Mouse (Mus musculus): ENCODE measurements around the gene Uggt1.

Gene Uggt1

GRCm38 (mm10) chr1:36257276-36257675 lies 12.8 kb upstream of the Uggt1 start:
- DNase-seq (ENCODE audit: low spot score): no peak

DNA sequence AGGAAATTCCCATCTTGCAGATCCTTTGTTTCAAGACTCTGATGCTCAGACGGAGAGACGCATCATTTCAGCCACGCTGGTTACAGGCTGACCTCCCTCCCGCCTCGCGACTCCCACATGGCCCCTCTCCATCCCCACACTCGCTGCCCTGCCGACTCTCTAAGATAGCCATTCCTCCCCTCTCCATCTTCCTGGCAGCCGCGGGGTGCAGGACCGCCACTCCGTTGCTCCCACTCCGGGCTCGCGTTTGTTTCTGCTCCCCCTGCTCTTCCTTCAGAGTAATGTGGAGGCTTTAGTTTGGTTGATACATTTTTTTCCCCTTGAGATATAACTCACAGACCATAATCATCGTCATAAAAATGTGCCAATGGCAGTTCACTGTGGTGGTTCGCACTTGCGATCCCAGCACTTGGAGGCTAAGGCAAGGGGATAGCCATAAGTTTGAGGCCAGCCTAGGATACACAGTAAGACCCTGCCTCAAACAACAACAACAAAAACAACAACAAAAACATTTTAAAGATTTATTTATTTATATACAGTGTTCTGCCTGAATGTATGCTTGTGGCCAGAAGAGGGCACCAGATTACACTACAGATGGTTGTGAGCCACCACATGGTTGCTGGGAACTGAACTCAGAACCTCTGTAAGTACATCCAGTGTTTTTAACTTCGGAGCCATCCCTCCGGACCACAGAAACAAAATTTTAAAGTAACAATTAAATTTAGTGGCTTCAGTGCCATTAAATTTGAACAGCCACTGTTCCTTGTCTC lies 11.5 kb upstream of the Uggt1 start:
- DNase-seq (ENCODE audit: low spot score): no peak

GRCm38 (mm10) chr1:36254635-36255360 lies 10.3 kb upstream of the Uggt1 start:
- DNase-seq (ENCODE audit: low spot score): no peak

DNA sequence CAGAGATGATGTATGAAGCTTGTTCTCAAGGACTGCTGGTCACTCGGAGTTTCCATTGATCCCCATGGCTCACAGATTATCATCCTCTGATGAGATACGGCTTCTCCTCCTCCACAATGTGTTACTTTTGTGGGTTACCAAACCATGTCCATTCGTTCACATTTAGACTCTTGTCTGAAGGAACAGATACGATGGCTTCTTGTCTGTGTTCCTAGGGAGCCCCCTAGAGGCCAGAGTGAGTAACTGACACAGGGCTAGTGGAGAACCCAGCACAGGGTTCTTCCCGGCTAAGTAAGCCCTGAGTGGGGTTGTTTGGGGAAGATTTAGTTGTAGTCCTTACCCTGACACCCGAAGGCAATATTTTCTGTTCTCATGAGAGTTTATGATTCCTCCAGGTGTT lies 8.3 kb upstream of the Uggt1 start:
- no peak for DNase-seq (ENCODE audit: low spot score)

GRCm38 (mm10) chr1:36251426-36251825 lies 6.9 kb upstream of the Uggt1 start:
- DNase-seq (ENCODE audit: low spot score): no peak

DNA sequence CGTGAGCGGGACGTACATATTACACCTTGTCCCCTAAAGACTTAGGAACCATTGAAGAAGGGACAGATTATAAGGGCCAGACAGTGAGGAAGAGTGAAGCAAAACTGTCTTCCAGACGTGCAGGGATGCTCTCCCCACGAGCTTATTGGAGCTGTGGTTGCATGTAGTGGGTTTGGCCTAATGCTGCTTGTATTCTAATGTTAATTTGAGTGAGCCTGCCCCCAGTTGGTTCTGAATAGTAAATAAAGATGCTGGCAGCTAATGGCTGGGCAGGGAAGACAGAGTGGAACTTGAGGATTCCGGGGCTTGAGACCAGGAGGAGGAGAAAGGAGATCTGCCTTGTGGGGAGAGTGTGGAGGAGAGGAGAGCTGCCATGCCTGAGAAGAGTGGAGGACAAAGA lies 2.2 kb upstream of the Uggt1 start:
- DNase-seq (ENCODE audit: low spot score): no peak

- no peak for DNase-seq (ENCODE audit: low spot score)
These were observed 302 bp upstream of the Uggt1 start for GRCm38 (mm10) chr1:36244828-36245215.

DNA sequence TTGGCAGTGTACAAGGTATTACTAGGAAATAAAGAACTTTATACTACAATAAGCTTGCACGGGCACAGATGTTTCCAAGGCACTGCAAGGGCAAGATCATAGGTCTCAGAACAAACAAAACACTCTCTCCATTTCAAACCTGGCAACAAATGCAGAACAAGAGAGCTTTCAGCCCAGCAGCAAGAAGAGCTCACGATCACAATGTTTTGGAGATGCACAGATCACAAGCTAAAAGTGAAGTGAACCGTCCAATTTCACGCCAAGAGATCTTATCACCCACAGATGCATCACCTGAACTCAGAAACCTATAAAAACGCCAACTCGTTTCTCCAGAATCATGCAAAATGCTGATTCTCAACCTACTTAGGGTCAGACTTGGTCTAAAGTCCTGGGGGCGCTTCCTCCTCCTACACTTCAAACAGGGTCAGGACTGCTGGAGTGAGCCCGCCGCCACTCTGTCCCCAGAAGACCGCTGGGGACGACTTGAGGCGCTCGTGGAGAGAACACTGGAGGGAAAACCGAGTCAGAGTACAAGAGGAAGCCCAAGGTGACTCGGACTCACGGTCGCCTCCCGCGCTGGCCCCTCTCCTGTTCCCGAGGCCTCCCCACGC lies 968 bp downstream of the Uggt1 start:
- DNase-seq (ENCODE audit: low spot score): no peak

DNA sequence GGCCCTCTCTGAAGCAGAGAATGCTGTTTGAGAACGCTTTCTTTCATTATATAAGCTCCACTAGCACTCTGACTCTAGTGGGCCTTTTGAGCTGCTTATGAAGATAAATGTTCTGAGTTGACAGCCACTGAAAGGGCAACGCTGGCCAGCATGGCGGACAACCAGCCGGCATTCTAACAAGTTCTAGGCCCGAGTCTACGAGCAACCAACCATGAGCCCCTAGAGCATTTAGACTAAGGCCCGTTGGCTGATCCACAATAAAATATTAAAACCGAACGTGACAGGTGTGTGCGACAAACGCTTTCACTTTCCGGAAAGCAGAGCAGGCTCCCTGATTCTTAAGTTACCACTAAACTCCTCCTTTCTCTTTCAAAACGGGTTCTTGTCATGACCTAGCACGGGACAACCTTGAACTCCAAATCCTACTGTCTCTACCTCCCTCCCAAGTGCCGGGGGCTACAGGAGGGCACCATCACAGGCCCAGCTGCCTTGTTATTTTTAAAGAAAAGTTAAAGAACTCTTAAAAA lies 2.6 kb downstream of the Uggt1 start:
- DNase-seq (ENCODE audit: low spot score): no peak

GRCm38 (mm10) chr1:36240176-36240575 lies 4.3 kb downstream of the Uggt1 start:
- no peak for DNase-seq (ENCODE audit: low spot score)

DNA sequence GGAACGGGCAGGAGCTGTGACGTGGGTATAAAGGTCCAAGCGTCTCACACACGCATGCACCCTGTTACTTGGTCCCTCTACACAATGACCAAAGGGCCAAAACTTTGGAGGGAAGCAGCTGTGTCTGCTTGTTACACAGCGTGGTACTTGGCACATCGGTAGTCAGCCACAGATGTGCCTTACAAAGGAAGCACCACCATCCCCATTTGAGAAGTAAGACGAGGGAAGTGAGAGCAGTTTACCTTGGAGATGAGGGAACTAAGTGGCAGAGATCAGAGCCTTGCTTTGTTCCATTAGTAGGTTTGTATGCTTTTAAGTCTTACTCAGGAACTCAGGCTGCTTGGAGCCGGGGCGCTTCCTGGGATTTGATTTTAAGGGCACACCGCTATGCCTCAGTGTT lies 5.1 kb downstream of the Uggt1 start:
- DNase-seq (ENCODE audit: low spot score): no peak

DNA sequence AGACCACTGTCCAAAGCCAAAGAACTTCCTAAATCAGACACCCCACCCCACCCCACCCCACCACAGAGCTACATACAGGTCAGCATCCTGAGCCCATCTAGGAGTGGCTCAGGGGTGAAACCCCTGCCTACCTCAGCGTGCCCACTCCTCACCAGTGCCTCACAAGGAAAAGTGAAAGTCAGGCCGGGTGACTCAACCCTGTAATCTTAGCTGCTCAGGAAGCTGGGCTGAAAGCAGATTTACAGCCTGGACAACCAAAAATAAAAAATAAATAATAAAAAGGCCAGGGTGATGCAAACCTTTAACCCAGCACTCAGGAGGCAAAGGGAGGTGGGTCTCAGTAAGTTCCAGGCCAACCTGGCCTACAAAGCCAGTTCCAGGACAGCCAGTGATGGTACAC lies 8.7 kb downstream of the Uggt1 start:
- DNase-seq (ENCODE audit: low spot score): no peak

DNA sequence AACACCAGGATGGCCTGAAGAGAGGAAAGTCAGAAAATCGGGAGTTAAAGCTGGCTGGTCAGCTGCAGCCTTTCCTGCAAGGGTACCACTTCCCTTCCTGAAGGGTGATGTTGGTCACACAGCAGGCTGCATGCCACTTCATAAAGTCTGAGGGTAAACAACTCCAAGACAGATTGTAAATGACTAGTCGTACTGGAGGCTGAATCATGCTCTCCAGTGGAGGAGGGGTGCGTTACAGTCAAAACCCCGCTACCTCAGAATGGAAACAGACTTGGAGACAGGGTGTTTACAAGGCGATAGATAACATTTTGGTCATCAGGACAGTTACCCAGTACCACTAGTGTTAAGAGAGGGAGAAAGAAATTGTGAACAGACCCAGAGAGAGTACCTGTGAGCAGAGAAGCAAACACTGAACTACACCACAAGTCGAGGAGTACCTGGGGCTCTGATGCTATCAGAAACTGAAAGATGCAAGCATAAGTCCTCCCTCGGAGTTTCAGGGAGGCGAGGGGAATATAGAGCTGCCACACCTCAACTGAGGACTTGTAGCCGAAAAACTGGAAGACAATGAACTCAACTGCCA lies 9.4 kb downstream of the Uggt1 start:
- no peak for DNase-seq (ENCODE audit: low spot score)

- DNase-seq (ENCODE audit: low spot score): no peak
These were observed 11.3 kb downstream of the Uggt1 start for GRCm38 (mm10) chr1:36233218-36233617.

DNA sequence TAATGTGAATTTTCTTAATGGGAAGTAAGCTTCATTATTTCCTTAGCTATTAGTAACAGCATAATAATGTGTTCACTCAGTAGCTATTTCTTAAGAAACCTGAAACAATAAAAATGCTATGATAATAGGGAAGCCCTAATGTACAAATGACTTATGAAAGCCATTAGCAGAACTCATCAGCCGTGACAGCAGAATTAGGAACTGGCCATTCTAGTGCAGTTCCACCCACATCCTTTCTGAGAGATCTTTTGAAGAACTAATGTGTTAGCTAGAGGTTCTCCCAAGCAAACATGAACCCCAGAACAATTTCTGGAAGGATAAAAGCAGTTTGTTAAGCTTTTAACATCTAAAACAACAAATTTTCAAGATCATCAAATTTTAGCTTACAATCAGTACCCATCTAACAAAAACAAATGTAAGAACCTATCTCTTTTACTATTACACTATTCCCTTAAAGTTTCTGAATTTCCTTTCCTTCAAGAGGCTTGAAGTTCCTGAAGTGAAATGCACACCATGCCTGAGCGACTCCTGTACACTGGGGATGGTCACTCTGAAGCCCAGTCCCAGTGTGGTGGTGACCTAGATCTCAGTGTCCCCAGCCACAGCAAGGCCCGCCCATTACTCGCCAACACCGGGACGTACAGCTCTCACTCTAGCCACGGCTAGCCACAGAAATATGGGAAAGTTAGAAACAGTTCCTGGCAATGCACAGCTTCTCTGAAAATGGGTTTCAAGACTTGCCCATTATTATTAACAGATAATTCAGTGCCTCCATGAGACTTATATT lies 13.4 kb downstream of the Uggt1 start:
- no peak for DNase-seq (ENCODE audit: low spot score)

- no peak for DNase-seq (ENCODE audit: low spot score)
These were observed 16.1 kb downstream of the Uggt1 start for GRCm38 (mm10) chr1:36228461-36228860.

DNA sequence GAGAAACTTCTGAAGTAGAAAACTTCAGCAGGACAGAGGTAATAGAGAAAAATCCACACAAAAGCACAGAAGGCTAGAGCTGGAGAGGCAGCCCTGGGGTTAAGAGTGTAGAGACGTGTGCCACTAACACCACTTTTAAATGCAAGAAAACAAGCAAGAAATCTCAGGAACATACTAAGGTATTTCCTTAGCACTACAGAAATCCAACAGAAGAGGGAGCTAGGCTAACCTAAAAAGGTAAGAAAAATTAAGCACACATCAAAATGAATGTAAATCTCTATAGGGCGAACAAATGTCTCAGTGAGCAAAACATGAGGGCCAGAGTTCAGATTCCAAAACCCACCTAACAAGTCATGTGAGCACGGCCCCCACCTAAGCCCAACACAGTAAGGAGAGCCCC lies 19.9 kb downstream of the Uggt1 start:
- no peak for DNase-seq (ENCODE audit: low spot score)

- no peak for DNase-seq (ENCODE audit: low spot score)
These were observed 30.2 kb downstream of the Uggt1 start for GRCm38 (mm10) chr1:36214324-36214723.

DNA sequence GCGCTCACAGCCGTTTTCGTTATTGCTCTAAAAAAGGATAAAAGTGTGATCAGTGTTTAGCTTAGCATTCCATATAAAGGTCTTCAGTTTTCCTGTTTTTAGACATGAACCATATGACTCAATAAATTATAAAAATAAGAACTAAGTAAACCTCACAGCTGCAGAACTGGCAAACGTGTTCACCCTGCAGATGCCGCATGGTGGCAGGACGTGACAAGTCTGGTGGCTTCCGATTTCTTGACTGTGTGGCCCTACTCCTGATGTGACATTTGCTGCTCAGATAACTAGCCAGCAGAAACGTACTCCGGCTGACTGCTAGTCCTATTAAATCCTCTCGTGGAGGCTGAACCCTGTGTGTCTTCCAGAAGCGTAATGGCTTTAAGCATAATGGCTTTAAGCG lies 42.8 kb downstream of the Uggt1 start:
- no peak for DNase-seq (ENCODE audit: low spot score)

DNA sequence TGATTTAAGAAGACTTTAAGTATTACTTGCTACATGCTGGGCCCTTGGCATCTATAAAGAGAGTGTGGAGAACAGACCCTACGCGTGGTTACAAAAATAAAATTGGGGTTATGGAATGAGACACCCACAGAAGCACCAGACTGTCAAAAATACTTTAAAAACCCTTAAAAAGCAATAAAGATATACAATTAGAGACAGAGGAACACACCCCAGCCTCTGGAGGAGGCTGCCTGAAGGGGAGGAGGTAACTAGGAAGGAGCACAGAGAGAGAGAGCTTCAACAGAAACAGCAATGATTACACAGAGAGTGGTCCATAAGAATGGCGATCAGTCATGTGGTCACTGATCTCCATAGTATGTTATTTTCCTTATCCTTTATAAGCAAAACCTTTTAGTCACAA lies 50.0 kb downstream of the Uggt1 start:
- no peak for DNase-seq (ENCODE audit: low spot score)

GRCm38 (mm10) chr1:36191966-36192365 lies 52.6 kb downstream of the Uggt1 start:
- DNase-seq (ENCODE audit: low spot score): no peak

GRCm38 (mm10) chr1:36180038-36180437 lies 64.5 kb downstream of the Uggt1 start:
- DNase-seq (ENCODE audit: low spot score): no peak
